Mouse (Mus musculus): ENCODE results near the gene Entpd1.

DNA sequence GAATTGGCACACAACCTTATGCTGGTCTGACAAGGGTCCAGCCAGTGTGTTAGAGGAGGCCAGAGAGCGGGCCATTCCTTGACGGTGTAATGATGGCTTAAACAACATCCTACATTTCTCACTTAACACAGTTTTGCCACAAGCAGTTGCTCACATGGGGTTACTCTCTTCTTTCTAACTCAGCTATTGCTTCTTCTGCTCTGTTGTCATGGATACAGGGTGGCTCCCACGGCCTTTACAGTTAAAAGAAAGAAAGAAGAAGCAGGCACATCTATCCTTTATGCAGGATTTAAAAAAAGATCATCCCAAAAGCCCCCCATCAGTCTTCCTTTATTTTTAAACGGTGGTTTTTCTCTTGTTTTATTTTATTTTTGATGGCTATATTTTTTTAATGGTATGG lies 121.7 kb downstream of the Entpd1 start:
- TF ChIP-seq CTCF (IDR thresholded peaks at IDR 0.05; ENCODE audit: borderline replicate concordance, insufficient read depth, low read depth, low read length) (no peak), POLR2A (IDR thresholded peaks at IDR 0.05; ENCODE audit: borderline replicate concordance, insufficient read depth, low read length) (no peak)
